Mouse (Mus musculus): ENCODE data around the gene Apbb1.

Apbb1 gene

GRCm38 (mm10) chr7:105569512-105570496 lies 11.6 kb downstream of the Apbb1 start:
- peak; percentile 94 for DNase-seq

- peak; percentile 91 for DNase-seq
Measured at GRCm38 (mm10) chr7:105568988-105569471, 12.4 kb downstream of the Apbb1 start.

- DNase-seq, result peak; percentile 84
Measured at GRCm38 (mm10) chr7:105568583-105568982, 12.9 kb downstream of the Apbb1 start.

GRCm38 (mm10) chr7:105565071-105565836 lies 16.2 kb downstream of the Apbb1 start:
- DNase-seq, result peak; percentile 55

- no peak for DNase-seq
Measured at GRCm38 (mm10) chr7:105563367-105563766, 18.1 kb downstream of the Apbb1 start.

- no peak for DNase-seq
Measured at GRCm38 (mm10) chr7:105562317-105562716, 19.1 kb downstream of the Apbb1 start.

GRCm38 (mm10) chr7:105559016-105559415 lies 22.4 kb downstream of the Apbb1 start:
- DNase-seq, result peak; percentile 45

GRCm38 (mm10) chr7:105557671-105558070 lies 23.8 kb downstream of the Apbb1 start:
- peak; percentile 69 for DNase-seq

- DNase-seq, result peak; percentile 46
Measured at GRCm38 (mm10) chr7:105556406-105556805, 25.0 kb downstream of the Apbb1 start.

- DNase-seq, result peak; percentile 73
Measured at GRCm38 (mm10) chr7:105555571-105555970, 25.9 kb downstream of the Apbb1 start.

- peak; percentile 96 for DNase-seq
Measured at GRCm38 (mm10) chr7:105554212-105554942, 27.1 kb downstream of the Apbb1 start, which contains the start of gene Smpd1. TSS of gene Smpd1 (plus strand) at chr7:105554360.

- peak; percentile 65 for DNase-seq
Measured at GRCm38 (mm10) chr7:105553456-105554211, 27.8 kb downstream of the Apbb1 start.

- peak; percentile 55 for DNase-seq
Measured at GRCm38 (mm10) chr7:105549035-105549434, 32.4 kb downstream of the Apbb1 start.

GRCm38 (mm10) chr7:105547970-105548369 lies 33.5 kb downstream of the Apbb1 start:
- no peak for DNase-seq

- DNase-seq, result no peak
Measured at GRCm38 (mm10) chr7:105545986-105546385, 35.5 kb downstream of the Apbb1 start.

GRCm38 (mm10) chr7:105534162-105534561 lies 47.3 kb downstream of the Apbb1 start:
- DNase-seq, result no peak

- no peak for DNase-seq
Measured at GRCm38 (mm10) chr7:105528094-105528493, 53.4 kb downstream of the Apbb1 start.

- no peak for DNase-seq
Measured at GRCm38 (mm10) chr7:105527306-105527937, 54.0 kb downstream of the Apbb1 start.

GRCm38 (mm10) chr7:105524222-105524621 lies 57.2 kb downstream of the Apbb1 start:
- DNase-seq, result no peak

- no peak for DNase-seq
Measured at GRCm38 (mm10) chr7:105520201-105520600, 61.3 kb downstream of the Apbb1 start.

- DNase-seq, result no peak
Measured at GRCm38 (mm10) chr7:105519771-105520170, 61.7 kb downstream of the Apbb1 start.

Data from cerebellum, adult 11-12 months (tissue).